Mouse (Mus musculus): ENCODE measurements at regions not wholly inside any gene's neighbourhood (a gene's known extent, or its start where the extent isn't known, plus 50 kb on each side); places are given as distances from the start of the nearest gene placed in this dataset.
"Not testable (repeated sequence)": the region's sequence is repeated elsewhere in the genome, so short reads cannot be mapped to it uniquely, and the experiment has no call there.

DNA sequence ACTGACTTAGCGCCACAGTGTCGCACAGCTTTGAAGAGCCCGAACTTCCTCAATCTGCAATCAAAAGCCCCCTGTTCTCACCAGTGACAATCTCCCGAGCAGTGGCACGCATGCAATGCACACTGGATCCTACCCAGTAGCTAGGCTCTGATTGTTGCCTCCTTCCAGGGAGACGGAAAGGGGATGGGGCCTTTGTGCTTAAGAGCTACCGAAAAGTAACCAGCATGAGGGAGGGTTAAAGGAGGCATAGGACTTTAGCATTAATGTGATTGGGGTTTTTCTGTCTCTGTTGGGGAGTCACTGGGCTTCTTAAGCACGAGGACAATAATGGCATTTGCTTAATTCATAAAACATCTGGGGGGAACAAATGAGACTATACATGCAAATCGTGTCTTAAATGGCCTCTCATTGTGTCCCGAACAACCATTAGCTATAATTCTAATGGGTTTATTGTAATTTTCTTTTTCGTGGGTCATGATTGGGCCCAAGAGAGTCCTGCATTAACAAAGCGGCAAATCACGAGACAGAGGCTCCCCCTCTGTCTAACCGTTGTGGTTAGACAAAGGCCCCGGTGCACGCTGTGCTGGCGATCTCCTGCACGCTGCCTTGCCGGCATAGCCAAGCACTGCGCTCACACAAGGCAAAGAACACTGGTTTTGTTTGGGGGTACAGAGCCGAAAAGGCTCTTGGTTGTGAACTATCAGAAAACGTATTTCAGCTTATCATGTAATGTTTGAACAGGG lies 223.2 kb downstream of the Dact1 start:
- no peak for DNase-seq

DNA sequence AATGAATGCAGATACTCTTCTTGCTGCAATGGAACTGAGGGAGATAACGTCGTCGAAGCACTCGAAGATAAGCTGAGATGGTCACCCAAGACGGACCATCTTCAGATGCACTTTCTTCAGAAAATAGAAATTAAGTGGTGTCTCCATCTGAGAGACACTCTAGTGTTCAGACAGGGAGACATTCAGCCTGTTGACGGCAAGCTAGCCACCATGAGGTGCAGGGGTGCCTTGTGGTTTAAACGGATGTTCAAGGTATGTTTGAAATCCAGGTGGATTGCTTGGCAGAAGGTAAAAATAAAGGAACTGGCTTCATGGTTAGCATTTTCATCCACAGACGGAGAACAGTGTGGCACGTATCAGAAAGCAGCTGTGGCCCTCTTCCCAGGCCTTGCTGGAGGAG lies 224.0 kb downstream of the Dact1 start:
- DNase-seq: no peak

DNA sequence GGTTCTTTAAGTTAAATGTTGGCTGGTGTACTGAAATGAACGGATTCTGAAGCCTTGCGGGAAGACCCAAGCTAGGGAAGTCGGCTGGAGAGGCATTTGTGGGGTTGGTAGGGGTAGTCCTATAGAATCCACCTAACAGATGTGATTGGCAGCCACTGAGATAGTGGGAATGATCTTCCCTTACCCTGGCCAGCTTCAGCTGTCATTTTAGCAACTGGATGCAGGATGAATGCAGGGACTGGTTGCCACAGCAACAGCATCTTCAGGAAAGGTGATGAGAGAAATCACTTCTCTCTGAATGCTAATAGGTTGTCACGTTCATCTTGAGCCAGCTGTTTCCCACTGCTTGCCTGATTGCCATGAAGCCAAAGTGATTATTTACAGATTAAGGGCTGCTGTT lies 224.5 kb downstream of the Dact1 start:
- no peak for DNase-seq

DNA sequence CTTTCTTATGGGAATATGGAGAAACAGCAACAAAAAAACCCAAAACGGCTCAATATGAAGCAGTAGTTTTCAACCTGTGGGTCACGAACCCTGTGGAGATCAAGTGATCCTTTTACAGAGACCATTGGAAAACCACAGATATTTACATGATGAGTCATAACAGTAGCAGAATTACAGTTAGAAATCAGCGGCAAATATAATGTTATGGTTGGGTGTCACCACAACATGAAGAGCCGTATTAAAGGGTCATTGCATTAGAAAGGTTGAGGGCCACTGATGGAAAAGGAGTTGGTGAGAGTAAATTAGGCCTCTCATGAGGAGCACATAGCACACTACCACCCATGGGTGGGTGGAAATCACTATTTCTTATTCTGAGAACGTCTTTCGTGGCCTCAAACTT lies 225.6 kb downstream of the Dact1 start:
- DNase-seq: no peak

DNA sequence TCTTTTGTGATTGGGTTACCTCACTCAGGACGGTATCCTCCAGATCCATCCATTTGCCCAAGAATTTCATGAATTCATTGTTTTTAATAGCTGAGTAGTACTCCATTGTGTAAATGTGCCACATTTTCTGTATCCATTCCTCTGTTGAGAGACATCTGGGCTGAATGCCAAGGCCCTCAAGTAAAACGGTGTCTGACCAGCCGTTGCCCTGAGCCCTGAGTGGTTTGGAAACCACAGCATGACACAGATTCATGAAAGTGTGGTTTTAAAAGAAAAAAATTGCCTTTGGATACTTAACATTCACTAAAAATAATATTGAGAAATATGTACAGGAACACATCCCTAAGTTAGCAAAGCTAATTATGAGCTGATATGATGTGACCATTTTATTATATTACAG lies 226.1 kb downstream of the Dact1 start:
- not testable (repeated sequence) for DNase-seq

DNA sequence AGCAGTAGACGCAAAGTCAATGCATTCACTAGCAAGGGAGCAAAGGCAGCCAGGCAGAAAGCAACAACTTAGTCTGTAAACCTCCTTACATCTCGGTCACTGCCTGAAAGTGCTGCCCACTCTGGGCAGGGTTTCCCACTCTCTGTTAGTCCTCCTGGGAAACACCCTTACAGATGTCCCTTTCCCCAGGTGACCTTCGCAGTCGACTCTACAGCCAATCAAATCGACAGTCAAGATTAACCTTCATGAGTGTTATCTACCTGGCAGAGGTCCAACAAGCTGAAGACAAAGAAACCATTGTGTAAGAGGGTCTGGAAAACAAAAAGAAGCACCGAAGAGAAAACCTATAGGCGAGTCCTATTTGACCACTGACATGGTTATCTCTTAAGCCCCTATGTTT lies 229.0 kb downstream of the Dact1 start:
- DNase-seq: no peak

DNA sequence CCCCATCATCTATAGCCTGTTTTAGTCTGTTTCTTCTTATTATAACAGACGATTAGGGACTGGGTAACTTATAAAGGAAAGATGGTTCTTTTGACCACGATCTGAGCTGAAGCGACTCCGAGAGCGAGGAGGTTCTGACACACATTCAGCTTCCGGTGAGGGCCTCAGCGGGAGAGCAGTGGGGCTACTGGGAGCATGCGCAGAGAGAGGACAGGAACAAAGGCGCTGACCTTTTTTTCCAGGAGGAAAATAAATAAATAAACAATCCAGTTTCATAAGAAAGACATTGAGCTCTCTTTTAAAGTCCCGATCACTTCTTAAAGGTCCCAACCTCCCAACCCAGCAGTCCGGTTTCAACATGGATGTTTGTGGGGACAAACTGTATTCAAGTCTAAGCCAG lies 230.6 kb downstream of the Dact1 start:
- DNase-seq: no peak

DNA sequence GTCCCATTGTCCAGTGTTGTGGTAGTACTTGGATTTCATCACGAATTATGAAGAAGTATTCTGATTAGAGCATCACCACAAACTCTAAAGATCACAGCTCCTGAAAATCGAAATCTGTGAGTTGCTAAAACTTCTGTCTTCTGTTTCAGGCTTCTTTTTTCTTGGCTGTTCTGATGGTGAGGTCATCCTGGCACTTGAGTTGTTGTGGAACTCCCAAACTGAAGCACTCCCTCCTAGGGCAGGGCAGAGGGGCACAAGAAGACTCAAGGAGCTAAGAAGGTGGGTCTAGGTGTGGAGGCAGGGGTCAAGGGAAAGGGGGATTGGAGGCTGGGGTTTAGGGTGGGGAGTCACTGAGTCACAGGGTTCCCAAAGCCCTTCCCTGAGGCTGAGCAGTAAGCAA lies 232.3 kb downstream of the Dact1 start:
- DNase-seq: no peak

DNA sequence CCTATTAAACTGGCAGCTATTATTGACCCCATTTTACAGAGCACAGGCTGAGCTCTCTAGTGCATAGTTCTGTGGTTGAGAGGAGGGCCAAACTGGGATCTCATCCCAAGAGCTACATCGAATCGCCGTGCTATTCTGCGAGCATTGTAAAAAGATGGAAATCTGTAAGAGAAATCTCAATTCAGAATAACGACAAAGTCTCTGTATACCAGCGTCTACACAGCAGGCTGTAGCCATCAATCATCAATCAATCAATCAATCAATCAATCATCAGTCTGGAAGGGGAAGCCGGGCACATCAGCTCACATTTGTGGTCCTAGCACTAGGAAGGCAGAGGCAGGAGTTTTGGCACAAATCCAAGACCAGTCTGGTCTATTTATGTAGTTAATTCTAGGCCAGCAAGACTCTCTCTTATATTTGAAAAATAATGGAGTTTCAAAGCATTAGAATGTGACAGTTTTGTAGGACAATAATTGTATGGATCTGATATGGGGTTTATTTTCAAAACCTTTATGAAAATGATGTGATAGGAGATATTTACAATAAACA lies 234.0 kb downstream of the Dact1 start:
- DNase-seq: no peak

DNA sequence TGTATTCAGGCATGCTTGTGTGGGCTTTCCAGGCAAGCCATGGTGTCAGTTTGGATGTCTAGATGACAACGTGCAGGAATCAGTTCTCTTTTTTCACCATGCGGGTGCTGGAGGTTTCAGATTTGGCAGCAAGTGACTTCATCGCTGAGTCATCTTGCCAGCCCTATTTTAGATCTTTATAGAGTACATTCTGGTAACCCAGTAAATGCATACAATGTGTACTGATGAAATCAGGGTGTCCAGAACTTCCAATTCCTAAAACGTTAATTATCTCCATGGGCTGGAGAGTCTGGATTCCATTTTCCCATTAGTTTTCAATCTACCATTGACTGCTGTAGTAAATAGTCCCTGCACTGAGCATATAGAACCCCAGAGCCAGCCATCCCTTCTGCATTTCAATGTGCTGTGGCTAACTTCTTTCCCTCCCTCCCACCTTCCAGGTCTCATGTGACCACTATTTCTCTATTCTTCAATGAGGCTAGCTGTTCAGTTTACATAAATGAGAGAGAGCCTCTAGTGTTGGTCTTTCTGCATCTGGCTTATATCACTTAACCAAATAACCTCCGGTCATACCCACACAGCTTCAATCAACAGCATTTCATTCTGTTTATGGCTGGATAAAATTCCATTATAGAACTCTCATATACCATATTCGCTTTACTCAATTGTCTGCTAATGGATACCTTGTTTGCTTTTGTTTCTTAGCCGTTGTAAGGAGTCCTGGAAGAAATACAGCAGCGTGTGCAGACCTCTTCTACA lies 234.9 kb downstream of the Dact1 start:
- no peak for DNase-seq

DNA sequence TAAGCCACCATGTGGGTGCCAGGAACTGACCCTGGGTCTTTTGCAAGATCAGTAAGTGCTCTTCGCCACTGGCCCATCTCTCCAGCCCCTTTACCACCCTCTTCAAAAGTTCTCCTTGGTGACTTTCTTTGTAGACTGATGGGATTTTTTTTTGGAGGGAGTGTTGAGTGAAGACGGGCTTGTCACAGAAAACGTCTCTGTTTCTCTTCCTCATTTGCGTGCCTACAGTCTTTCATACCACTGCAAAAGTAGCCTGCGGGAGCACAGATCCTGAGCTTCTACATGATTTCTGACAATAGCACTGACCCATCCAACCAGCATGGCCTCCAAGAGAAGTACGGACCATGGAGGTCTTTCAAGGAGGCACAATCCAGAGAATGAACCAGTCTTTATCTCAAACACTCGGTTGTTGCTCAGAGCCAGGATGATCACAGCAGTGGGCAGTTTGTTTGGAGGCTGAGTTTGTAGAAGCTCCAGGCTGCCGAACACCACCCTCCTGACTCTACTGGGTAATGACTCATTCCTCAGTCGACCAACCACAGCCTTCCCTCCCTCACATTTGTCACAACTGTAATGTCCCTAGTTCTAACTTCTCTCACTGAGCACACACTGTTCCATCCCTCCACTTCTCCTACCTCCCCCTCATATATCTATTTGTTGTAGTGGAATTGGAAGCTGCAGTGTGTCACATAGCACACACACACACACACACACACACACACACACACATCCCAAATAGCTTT lies 237.0 kb downstream of the Dact1 start:
- DNase-seq: no peak

DNA sequence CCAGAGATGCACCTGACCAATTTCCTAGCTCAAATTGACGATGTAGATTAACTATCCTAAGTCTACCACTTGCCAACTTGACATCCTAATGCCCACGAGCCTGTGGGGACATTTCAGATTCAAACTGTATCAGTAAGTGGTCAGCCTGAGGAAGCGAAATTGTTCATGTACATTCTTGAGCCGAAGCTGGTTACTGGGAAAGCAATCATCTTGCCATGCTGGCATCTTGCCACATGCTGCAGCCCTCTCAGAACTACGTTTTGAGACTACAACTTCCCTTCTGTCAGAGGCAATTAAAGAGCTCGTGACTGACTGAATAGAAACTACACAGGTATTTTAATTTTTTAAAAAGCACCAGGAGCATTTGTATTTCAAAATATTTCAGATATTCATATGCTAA lies 239.7 kb downstream of the Dact1 start:
- no peak for DNase-seq

DNA sequence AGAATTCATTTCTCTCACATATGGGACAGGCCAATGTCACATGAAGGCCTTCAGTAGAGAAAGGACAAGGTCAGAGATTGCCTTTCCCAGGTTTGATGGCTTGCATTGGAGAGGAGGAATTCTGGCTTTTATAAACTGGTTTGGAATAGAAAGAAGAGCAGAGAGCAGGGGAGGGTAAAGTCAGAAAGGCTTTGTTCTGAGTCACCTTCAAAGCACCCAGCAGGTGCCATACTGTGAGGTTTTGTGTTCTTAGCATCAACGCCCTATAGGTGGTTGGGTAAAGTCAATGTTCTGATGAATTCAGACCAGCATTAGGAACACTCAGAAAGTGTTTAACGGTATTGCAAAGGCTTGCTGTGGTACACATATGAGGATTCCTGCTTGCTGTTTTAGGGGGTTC lies 244.5 kb downstream of the Dact1 start:
- DNase-seq: no peak

DNA sequence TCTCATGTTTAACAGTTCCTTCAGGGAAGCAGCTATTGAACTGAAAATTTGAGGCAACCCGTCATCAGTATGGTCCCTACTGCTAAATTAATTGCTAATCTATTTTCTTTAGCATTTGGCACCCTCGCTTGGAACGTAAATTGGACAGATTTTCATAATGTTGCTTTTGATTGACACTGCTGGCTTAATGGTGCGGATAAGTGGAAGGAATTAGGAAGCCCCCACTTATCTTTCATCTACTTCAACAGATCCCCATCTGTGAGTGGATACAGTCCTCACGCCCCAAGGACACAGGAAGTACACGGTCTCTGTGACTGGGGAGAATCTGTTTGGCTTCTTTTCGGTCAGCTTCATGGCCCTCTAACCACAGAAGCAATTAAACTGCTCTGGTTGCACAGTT lies 251.6 kb downstream of the Dact1 start:
- no peak for DNase-seq

DNA sequence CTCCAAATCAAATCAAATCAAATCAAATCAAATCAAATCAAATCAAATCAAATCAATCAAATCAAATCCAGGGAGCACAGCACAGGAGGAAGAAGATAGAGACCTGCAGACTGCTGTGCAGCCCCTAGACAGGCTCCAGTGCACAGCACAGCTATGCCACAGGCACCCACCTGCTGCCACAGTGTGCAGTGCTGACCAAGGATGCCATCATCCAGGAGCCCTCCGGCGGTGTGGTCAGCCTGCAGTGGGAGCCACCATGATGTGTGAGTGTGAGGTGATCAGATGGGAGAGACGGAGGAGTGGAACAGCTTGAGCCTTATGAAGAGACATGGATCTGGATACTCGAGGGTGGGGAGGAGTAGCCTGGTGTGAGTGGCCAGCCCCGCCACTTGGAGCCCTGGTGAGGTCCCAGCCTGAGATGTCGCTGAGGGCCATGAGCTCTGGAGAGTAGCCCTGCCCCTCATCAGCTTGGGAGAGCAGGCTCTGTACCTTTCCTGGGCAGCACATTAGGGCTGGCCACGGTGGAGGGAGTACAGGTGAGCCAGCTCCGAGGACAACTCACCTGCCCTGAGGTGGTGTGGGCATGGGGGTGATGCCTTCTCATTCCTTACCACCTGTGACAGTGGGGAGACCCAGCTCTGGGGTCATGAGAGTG lies 252.4 kb downstream of the Dact1 start:
- no peak for DNase-seq

DNA sequence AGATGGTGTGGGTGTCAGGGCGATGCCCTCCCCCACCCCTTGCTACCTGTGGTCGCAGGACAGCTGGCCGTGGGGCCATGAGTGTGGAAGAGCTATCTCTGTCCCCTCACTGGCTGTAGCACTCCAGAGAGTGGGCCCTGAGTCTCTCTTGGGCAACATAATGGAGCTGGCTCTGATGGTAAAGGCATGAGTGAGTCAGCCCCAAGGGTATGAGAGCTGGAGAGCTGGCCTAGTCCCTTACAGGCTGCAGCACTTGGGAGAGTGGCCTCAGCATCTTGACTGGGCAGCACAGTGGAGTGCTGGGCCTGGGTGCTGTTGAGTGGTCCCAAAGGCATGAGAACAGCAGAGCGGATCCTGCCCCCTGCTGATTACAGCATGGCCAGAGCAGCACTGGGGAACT lies 253.5 kb downstream of the Dact1 start:
- DNase-seq: no peak

DNA sequence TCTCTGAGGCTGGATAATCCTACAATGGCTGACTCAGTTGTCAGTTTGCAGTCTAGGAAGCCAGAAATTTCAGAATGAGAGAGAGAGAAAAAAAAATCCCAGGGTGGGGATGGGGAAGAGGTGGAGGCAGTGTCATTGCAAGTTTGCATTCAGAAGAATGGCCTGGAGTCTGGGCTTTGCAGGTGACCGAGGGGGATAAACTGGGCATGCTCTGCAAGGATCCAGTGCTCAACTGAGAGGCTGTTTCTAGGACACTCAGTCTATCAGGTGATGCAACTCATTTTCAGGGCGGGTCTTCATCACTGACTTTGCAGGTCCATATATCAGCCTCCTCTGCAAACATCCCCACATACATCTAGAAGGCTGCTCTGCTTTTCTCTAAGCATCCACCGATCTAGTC lies 256.7 kb downstream of the Dact1 start:
- DNase-seq: no peak

DNA sequence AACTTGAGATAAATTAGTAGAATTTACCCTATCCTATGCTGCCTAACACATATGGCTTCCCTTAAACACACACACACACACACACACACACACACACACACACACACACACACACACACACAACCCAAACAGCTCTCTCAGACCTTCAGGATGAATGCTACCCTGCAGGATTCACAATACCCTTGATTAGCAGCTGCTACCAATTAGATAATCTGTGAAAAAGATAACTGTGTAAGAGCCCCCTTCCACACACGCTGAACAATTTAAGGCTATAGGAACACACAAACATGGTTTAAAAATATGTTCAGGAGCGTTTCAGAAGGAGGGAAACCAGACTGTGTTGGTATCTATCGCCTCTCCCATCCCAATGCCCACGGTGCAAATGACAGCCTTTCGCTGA lies 258.6 kb downstream of the Dact1 start:
- no peak for DNase-seq

DNA sequence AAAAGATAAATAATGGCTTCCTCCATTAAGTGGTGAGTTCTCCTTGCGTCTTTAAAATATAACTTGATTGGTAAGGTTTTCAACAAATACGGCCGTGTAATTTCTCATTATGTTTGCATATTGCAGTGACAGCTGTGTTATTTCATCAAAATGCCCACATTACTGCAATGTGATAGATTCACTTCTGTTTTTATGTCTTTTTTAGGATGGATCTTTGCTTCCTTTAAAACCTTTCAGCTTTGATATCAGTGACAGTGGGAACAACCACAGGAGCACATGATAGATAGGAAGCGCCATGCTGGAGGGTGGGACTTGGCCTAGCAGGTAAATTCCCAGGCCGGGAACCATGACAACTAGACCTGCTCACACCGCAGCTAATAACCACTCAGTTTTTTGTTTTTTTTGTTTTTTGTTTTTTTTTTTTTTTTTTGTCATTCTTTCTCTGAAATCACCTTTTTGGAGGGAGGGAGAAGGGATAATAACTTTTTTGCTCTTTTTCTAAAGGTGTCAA lies 259.3 kb downstream of the Dact1 start:
- no peak for DNase-seq

DNA sequence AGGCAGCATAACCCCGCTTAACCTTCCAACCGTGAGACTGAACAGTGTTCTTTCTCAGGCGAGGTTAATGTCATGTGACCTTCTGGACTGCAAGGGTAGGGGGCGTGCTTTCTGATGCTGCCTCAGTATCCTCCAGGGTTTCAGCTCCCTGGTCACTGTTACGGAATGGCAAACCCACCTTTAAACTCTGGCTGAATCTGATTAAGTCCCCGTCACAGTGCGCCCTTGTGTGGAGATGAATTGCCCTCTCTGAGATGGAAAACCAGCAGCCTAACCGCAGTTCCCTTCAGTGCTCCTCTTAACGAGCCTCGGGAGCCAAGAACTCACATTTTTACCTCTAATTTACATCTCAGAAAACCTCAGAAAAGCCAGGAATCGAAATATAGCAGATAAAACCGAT lies 260.0 kb downstream of the Dact1 start:
- DNase-seq: no peak

DNA sequence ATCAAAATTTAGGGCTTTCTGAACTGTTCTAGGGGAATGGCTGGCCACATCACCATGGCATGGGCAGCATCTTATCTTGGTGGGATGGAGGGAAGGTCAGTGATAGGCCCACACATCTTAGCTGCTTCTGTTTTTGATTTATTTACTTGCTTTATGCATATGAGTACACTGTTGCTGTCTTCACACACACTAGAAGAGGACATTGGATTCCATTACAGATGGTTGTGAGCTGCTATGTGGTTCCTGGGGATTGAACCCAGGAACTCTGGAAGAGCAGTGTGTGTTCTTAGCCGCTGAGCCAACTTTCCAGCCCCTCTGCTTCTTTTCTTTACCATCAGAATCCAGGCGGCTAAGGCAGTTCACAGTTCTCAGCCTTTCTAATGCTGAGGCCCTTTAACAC lies 260.4 kb downstream of the Dact1 start:
- no peak for DNase-seq

DNA sequence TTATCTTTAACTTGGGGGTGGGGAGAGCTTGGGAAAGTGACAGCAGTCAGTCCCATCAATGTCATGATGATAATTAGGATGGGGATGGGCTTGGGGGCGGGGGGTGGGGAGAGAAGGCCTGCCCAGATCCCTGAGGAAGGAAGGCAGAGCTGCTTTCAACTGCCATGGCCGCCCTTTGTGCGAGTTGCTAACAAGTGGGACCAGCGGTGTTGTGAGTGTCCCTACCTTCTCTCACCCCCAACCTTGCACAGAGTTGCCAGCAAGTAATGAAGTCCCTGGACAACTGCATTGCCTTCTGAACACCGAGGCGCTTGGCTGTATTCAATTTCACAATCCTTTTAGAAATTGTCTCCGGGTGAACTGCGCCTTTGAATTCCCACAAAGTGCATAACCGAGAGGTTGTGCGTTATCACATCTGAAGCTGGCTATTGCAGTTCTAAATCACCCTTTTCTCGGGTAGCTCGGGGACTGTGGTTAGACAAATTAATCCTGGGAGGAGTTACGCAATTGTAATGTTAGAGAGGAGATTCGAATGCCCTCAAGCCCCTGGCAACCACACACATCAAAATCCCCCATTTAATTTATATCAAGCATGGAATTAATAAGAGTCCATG lies 257.9 kb upstream of the Daam1 start:
- no peak for DNase-seq
